Mouse (Mus musculus) thymus, postnatal 25 days (tissue): ENCODE measurements around the gene Csf1.

Experiments used
- DNase-seq: peaks from one replicate; pipeline ENCODE4 v3.0.0; 2022

Csf1 gene

DNA sequence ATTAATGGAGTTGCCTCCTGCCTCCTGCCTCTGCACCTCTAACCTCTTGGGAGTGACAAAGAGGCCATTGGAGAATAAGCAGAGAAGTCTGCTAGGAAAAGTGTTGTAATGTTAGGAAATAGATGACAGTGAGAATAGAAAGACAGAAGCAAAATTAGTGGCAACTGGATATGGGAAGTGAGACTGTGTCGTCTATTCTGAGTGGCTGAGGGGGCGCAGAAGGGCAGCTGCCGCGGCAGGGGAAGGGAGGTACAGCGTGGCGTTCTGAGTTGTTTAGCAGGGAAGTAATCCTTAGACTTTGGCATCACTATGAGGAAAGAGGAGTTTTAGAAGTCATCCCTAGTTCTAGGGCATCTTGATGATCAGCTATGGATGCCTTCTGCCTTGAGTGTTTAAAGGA lies 17.7 kb upstream of the Csf1 start:
- DNase-seq, result no peak

DNA sequence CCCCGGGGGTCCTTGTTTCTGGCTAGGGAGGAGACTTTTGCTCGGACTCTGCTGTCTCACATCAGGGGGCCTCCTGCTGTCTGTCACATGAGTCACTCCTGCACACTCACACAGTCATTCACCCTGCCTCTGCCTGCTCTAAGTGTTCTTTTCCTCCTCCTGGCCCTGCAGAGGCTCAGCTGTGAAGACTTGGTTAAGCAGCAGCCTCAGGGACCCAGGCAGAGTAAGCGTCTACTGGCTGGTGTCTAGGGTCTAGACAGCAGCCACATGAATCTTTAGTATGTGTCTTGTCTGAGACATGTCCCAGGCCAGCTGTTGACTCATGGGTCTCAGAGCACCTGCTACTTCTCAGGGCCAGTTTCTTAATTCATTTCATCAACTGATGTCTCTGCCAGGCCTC lies 16.0 kb upstream of the Csf1 start:
- no peak for DNase-seq

DNA sequence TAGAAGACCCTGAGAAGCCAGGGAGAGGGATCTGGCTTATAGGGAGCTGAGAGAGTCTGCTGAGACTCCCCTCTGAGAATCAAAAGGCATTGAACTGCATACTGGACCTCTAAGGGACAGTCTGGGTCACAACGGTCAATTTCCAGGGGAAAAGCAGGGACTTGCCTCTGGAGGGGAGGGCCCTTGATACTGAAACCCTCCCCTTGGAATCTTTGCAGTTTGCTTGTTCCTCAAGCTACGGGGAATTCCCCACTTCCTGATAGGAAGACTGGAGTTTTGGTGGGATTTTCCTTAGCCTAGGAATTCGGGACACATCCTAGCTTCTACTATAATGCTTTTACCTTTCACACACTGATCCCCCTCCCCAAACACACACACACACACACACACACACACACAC lies 15.5 kb upstream of the Csf1 start:
- DNase-seq, result no peak

DNA sequence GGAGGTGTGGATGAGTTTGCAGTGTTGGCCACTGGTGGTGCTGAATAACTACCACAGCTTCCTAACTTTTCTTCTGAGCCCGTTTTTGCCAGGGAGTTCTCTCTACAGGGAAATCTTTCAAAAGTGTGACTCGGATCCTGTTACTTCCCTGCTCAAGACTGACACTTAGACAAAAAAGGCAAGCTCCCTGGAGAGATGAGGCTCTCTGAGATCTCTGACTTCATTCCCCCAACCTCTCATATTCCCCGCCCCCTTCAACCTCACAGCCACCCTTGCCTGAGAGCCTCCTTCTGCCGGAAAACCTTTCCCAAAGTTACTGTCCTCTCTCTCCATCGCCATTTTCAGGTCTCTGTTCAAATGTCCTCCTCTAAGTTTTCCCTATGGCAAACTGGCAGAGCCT lies 14.8 kb upstream of the Csf1 start:
- no peak for DNase-seq

DNA sequence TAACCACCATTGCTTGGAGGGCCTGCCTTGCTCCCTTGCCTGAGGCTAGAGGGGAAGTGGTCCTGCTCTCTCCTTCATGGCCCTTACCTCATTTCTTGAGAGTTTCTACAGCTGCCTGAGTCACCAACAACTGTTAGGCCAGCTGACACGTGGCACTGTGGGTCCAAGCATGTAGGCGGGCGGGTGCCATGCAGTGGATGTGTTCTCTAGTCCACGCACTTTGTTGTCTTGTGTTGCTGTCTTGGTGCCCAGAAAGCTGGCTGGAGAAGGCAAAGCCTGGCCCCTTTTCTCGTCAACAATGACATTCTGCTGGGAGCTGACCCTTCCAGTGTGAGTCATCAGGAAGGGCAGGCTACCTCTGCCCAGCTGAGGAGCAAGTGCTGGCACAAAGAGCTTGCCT lies 12.6 kb upstream of the Csf1 start:
- DNase-seq, result no peak

DNA sequence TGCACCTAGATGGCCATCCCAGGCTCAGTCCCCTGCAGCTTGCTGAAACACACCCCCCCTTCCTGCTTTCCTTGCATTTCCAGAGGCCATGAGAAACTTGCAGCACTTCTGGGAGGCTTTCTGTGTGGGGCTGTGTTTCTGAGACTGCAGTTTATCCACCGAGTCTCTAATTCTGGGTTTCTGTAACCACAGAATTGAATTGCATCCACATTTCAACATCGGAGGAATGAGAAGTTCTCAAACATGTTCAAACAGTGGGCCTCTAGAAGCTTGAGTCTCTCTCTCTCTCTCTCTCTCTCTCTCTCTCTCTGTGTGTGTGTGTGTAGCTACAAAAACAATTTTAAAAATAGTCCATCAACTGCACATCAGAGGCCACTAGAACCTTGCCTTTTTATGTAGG lies 9.4 kb upstream of the Csf1 start:
- no peak for DNase-seq

DNA sequence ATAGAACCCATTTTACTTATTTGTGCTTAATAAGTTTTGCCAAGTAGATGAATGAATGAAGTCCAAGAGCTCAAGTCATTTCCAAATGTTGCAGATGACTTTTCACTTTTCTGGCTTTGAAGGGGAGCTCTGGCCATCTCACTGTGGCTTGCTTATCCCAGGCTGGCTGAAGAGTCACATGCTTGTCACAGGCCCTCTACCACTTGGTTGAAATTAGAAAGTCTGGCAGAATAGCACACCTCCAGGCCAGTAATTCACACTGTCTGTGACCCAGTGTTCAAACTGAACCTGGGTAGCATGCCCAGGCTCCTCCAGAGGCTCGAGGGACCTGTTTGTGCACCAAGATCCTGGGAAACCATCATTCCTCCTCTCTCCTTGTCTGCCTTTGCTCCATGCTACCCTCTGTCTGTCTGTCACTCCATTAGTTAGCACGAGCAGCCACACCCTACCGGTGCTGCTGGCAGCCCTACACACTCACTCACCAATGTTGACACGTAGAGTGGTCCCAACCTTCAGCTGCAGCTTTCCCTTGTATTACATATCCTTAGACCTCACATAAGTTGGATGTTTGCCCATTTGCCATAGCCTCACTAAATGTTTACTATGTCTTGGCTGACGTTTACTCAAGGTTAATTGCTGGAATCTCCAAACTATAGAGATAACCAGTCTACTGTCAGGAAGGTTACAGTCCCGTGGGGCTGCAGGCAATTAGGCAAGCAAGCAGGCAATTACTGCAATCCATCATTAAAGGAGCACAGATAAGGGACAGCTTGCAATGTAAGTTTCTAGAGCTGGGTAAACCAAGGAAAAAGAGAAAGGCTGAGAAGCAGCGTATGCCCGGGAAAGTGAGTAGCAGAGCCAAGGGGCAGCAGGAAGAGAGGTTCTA lies 8.1 kb upstream of the Csf1 start:
- no peak for DNase-seq

DNA sequence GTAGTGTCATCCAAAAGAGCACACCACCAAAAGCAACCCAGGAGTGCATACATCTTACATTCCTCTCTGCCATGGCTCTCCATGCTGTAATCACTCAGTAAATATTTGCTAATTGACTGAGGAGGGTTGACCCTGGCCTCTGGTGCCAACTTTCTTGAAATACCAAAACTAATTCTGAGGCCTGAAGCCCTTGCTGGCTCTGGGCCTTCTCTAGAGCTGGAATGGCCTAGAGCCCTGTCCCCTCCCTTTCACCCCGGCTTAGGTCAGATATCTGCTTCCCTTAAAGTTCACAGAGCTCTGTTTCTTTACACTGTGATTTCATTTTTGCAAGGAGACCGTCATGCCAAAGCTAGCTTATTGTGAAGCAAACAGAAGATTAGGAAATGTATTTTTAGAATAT lies 6.5 kb upstream of the Csf1 start:
- DNase-seq, result no peak

DNA sequence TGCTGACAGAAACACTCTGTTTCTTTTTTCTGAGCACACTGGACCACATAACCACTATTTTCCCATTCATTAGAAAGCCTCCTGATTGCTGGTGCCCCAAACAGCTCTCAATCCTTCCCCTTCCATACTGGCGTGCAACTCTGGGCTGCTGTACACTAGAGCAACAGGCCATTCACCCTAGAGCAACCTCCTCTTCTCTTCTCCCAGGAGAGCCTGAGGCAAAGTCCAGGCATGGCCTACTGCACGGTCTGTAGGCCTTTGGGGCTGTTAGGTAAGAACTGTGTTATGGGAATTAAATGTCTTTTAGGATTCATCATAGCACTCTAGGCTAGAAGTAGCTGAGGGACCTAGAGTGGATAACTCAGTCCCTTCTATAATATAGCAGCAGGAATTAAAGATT lies 5.7 kb upstream of the Csf1 start:
- DNase-seq, result no peak

DNA sequence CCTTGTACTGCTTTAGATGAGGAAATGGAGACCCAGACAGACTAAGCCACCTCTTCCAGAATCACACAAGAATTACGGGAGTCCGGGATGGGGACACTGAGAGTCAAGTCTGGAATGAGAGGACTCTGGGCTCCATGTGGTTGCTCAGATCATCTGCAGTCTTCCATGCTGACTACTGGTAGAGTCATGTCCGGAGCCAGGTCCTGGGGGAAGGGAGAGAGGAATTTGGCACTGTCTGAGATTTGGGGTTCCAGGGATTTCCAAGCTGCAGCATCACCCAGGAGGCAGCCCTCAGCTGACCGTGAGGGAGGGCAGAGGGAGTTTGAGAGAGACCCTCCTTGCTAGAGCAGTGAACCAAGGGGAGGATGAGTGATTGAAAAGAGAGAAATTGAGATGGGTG lies 3.3 kb upstream of the Csf1 start:
- no peak for DNase-seq

DNA sequence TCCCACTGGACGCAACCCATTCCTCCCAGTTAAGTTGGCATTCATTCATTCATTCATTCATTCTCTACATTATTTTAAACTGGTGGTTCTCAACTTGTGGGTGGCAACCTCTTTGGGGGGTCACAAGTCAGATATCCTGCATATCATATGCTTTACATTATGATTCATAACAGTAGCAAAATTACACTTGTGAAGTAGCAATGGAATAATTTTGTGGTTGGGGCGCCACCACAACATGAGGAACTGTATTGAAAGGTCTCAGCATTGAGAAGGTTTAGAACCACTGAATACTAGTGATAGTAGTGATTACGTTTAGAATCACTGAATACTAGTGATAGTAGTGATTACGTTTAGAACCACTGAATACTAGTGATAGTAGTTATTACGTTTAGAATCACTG lies 1.2 kb upstream of the Csf1 start:
- no peak for DNase-seq

DNA sequence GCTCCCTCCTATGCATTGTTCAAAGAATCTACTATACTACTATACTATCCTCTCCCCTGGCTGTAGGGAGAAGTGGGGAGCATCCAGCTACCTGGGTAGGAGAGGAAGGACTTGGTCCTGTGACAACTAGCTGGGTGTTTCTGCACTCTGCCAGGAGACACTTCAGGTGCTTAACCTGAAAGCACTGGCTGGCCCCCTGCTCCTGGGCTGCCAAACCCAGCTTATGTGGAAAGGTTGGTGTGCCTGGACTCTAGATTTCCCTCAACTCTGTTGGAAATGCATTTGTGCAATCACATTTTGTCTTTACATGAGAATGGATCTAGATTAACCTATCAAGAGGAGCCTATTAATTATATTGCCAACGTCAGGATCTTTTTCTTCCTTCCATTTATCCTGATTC lies 502 bp upstream of the Csf1 start:
- no peak for DNase-seq

DNA sequence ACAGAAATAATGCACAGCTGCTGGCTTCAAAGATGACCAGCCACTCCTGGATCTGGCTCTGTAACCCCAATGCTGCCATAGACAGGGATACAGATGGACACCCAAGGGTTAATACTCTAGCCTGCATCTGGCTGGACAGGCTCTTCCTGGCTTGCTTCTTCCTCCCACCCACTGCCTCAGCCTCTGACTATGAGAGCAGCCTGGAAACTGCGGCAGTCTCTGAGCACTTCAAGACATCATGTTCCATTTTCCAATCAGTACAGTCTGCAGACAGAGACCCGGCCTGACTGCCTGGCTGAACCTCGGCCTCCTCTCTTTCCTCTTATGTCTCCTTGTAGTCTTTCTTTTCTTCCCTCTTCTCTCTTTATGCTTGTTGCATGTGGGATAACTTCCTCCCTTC lies 1.6 kb downstream of the Csf1 start:
- DNase-seq, result no peak

DNA sequence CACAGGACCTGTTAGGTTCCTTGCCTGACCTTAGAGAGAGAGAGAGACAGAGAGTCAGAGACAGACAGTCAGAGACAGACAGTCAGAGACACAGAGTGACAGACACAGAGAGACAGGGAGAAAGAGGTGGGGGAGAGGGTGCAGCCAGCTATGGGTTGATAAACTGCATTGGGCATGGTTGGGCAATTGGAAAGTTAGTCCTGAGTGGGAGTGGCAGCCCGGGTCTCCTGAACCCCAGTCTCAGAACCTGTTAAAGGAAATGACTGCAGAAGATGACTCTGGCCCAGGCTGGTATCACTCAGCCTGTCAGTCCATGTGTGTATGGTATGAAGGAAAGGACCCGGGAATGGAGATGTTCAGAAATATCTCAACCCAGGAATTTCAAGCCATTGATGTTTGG lies 2.1 kb downstream of the Csf1 start:
- DNase-seq, result no peak

DNA sequence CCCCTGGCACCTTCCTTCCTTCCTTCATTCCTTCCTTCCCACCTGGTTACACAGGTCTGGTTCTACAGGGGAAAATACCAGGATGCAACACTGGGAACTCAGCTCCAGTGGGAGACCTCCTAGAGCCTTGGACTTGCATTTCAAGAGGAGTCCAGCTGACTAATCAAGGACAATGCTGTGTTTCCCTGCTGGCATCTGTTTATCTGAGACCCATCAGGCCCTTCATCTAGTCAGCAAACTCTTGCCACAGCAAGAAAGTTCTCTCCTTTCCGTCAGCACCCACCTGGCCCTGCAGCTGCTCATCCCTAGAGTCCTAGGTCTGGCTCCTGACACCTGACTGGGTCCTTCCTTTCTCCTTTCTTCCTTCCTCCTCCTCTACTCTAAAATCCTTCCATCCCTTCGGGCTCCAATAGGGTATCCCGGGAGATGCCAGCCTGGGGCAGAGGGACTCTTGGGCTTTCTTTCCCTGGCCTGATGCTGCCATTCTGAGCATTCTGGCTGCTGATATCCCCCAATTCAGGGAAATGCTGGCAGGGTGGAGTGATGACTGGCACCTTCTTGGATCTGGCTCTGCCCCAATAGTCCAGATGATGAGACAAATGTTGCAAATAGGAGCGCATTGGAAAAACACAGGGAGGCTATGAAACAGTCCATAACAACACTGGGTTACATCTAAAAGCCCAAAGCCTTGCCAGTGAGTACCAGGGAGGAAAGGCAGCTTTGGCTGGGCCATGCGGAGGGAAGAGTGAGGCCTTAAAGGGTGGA lies 2.7 kb downstream of the Csf1 start:
- no peak for DNase-seq

DNA sequence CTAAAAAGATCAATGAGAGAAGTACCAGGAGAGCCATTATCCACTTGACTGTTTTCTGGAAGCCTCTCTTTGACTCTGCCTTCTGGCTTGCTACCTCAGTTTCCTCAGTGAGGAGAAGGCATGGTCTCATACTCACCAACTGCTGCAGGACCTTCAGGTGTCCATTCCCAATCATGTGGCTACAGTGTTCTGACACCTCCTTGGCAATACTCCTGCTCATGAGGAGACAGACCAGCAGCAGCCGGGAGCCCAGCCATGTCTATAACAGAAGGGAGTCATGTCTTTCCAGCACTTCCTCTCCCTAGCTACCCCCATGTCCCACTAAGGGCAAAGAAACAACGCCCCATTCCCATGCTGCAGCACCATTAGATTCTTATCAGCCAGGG lies 3.8 kb downstream of the Csf1 start:
- no peak for DNase-seq

DNA sequence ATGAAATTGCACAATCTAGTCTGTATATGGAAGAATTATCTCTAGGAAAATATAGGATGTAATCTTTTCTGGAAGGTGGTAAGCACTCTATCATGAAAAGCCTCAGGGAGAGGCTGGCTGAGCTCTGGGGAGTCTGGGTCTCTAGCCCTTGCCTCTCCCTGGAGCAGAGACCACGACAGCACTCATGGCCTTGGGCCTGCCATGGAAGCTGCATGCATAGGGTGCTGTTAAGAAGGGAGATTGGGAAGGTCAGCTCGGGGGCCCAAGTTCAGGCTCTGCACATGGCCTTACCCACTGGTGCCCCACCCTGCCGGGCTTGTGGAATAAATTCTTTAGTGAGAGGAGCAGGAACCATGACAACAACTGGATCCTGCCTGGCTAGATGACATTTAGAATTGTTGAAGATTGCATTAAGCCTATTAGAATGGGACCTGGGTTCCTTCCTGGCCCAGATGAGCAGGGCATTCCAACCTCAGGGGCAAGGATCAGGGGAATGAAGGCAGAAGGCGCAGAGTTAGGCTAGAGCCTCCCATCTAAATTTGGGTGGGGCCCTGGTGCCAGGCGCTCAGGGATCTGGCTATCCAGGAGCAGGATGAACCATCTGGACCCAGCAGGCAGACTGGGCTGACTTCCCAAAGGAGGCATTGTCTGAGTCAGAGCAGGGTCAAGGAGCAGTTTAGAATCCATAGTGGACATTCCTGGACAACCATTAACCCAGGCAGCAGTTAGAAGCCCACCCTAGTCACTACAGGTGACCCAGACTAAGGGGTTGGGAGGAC lies 4.4 kb downstream of the Csf1 start:
- no peak for DNase-seq

DNA sequence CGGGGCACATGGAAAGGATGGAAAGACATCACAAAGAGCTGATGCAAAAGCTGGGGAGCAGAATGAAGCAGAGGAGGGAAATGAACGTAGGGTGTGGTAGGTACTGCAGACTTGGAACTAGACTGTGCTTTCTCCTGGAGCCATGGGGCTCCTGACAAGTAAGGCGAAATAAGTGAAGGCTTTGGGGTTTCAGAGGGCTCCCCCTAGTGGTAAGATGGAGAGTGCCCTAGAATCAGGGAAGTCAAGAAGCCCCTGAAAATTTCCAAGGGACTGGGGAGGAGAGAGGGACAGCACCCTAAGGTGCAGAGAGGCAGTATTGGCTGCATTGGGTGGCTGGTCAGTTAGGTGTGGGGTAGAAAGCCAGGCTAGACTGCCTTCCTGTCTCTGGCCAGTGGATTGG lies 5.6 kb downstream of the Csf1 start:
- DNase-seq, result peak; percentile 40

DNA sequence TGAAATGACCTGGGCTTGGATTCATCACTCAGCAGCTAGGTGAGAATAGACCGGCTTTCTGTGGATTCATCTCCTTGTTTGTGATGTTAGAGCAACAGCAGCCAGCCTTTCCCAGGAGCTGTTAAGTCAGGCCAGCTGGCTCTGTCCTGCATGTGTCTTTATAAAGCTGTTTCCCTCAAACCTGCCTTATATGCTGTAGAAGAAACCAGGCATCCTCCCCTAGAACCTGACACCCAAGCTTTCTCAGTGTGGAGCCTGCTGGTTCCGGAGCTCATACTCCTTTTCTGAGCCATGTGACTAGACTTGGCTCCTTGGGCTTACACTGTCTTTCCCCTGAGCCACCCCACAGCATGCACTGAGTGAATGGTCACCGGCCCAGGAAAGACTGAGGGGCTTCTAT lies 8.7 kb downstream of the Csf1 start:
- no peak for DNase-seq

DNA sequence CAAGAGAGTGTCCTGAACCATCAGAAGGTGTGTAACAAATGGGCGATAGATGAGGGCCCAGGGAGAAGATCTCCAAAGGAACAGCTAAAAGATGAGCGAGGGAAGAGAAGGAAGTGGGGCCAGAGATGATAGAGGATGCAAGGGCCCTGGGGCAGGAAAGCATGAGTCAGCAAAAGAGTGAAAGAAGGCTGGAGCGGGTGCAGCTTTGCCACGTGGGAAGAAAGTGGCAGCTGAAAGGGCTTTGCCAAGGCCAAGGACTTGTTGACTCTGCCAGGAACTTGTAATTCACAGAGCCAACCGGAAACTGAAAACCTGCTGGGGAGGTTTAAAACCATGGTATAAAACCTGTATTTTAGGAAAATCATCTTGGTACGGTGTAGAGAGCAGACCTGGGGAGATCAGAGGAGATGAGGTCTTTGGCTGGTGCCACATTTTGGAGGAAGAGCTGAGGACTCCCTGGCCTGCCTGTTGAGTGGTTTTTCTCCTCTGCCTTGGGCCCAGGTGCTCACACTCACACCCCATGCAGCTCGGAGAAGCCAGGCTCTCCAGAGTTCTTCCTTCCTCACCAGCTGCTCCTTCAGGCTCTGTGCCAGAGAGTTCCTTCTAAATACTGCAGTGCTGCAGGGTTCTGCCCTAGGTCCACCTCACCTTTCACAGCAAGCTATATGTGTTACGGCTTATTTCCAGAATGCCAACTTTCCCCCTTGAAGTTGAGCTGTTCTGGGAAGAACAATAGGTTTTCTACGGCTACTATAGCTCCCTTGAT lies 9.3 kb downstream of the Csf1 start:
- no peak for DNase-seq

DNA sequence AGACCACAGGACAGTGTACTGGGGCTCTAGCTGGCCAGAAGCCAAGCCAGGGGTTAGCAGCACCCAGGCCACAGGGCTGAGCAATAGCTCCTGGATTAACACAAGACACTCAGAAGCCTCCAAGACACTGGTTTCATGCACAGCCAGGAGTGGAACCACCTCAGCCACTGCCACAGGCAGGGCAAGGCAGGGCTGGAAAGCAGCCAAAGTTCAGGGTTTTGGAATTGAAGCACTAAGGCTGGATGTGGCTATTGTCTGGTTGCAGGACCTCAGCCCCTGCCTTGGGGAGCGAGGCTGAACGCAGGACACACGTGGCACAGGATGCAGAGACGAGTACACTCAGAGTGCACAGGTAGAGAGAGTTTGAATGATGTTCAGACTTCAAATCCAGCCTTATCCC lies 10.8 kb downstream of the Csf1 start:
- DNase-seq, result no peak

DNA sequence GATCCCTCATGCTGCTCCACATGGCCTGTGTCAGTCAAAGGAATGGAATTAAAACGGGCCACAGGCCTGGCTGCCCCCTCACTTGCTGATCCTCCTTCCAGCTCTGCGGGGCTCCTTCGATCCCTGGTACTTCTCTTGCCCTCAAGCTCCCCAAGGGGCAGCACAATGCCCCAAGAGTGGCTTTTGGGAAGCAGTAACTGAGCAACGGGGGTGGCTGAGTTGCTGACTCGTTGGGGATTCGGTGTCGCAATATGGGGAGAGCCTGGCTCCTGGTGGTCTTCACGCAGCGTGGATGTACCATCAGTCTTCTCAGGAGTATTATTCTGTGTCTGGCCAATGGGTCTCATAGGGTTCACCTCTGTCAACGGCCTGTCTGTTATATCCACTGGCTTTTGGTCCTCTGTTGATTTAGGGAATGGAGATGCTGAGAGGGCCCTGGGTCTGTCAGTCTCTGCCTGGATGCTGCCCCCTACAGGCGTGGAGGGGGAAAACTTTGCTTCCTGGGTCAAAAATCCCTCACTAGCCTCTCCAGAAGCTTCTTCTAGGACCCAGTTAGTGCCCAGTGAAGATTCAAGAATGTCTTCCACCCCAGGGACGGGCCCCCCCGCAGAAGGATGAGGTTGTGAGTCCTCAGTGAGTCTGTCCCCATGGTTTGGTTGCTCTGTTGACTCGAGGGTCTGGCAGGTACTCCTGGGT lies 11.9 kb downstream of the Csf1 start:
- no peak for DNase-seq
